Comparison of ENCODE assay signal across 8 mouse cellular contexts in the genomic region with DNA sequence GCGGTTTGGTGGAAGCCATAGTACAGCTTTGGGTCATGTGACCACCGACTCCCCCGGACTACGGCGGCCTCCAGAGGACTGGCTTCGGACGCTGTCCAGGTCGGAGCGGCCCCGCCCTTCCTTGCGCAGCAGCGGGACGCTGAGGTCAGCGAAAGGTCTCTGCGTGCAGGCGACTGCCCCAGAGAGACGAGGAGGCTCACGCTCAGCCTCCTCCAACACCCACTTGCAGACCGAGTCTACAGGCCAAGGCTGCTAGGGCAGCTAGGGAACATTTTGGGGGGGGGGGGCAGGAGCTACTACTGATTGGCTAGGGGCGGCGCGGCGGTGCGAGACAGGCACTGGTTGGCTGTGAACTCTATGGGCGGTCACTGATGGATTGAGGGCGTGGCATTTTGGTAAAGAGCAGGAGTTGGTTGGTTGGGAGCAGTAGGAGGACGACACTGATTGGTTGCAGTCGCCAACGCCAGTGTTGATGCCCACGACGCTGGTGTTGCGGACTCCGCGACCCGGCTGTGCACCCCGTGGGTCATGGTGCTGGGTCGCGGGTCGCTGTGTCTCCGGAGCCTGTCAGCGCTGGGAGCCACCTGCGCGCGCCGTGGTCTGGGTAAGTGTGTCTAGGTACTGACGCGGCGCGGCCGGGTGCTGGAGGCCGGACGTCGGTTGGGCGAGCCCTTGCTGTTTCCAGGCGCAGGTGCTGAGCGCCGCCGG. TPM values are rescaled to one million over a fixed set of nuclear protein-coding genes. Genes with fewer than 3 reads are reported as not detected.
DNase-seq lines count a peak whose midpoint lies in the region; ATAC-seq lines count a peak whose summit lies in the region.

A gene (minus strand): TSS at position 300 of the 708 bp plus-strand sequence.

- H3K9me3 ChIP-seq in intestine, embryonic 14.5 days (ENCODE audit: control insufficient read depth, low read length), result no peaks in the 10 kb centered on the region

- peak within 1 kb of the TSS; percentile 71 for H3K9ac ChIP-seq in intestine, embryonic 14.5 days (ENCODE audit: low read length)

- peak; percentile 86 to 90 for DNase-seq in adrenal gland, adult 18-20 months (ENCODE audit: low spot score in 2 of 2)
- DNase-seq in embryo, embryonic 11 days, result peak; percentile 97
- peak; percentile 97 for DNase-seq in gastrocnemius, postnatal 25 days
- peak; percentile 97 for DNase-seq in intestine, embryonic 14.5 days (ENCODE audit: low spot score)
- peak; percentile 96 to 99 for DNase-seq in left cerebral cortex, postnatal 14 days (ENCODE audit: low spot score in 2 of 2)
- peak; percentile 97 for DNase-seq in mesoderm, embryonic 11.5 days (ENCODE audit: low read depth, low spot score)
- DNase-seq in right cerebral cortex, postnatal 36 days (ENCODE audit: low spot score in 2 of 2), result peak; percentile 97
- peak; percentile 99 for DNase-seq in yolk sac, embryonic 10.5 days (ENCODE audit: low spot score)

- peak; percentile 99 for ATAC-seq in intestine, embryonic 14.5 days (replicated peaks; ENCODE audit: low FRiP score, low TSS enrichment, low read depth)

- H3K36me3 ChIP-seq in intestine, embryonic 14.5 days (ENCODE audit: control insufficient read depth, insufficient read depth, low read length), result peaks cover 15% of the 10 kb centered on the region

- H3K4me2 ChIP-seq in intestine, embryonic 14.5 days (ENCODE audit: low read length), result peak within 1 kb of the TSS; percentile 94

- peaks cover 12% of the 10 kb centered on the region for H3K4me1 ChIP-seq in intestine, embryonic 14.5 days (replicated peaks; ENCODE audit: control insufficient read depth, insufficient read depth, low read length)

- H3K27ac ChIP-seq in intestine, embryonic 14.5 days (ENCODE audit: low read depth), result peak within 1 kb of the TSS; percentile 91

- intact Hi-C loops in left cerebral cortex, postnatal 14 days (cut with DNase I), result no loop called here

- H3K4me3 ChIP-seq in intestine, embryonic 14.5 days (ENCODE audit: low read depth, low read length), result peak within 1 kb of the TSS; percentile 96

- H3K27me3 ChIP-seq in intestine, embryonic 14.5 days (replicated peaks; ENCODE audit: control insufficient read depth, insufficient read depth, low read length), result peaks cover 6% of the 10 kb centered on the region; the same call in 1 of the 2 replicates

- under 1% methylated on average over 58 of the region's 58 CpGs for WGBS in intestine, embryonic 14.5 days

RNA-seq across cellular contexts. Expression of the gene that starts here (rescaled TPM):
- total RNA-seq in adrenal gland, adult 18-20 months (2021), result 10 to 100 TPM; 27.6 to 28.2 TPM
- total RNA-seq in gastrocnemius, postnatal 25 days (2021), result 10 to 100 TPM; 38.1 to 44.5 TPM
- polyA plus RNA-seq in intestine, embryonic 14.5 days (2014; fragmentation: Nextera tagmentation; extraction: Ambion mirVana), result 30.4 and 33.9 TPM in 2 replicates
- total RNA-seq in left cerebral cortex, postnatal 14 days (2021), result 10 to 100 TPM; 15.8 to 19.4 TPM

Comparison
In these comparisons a context has a peak if more than half of its experiments do, and no peak if none do; other contexts are left out.
1. Peak in every context shown above with its lines: DNase-seq, ATAC-seq, H3K4me3 ChIP-seq and H3K27ac ChIP-seq.